Mouse (Mus musculus) MEL (cell line): ENCODE data around the gene Wars. TPM values are rescaled to one million over a fixed set of nuclear protein-coding genes. Genes with fewer than 3 reads are reported as not detected.

Experiments
- polyA plus RNA-seq, 2 experiments: library from polyadenylated mRNA; stranded (reverse) in 1 of 2; unstranded in 1 of 2; fragments of >175 nt in 1 of 2; fragments of >200 nt in 1 of 2; gene quantifications; 2 replicates each; pipeline versions ENCODE4 v1.2.1 to v1.2.4; 2012; ENCODE audit warnings: low replicate concordance in 2 of 2, low read depth in 1 of 2; ENCODE audit not compliant: insufficient read length in 2 of 2, insufficient read depth in 1 of 2, missing spikeins in 1 of 2
- total RNA-seq: library from RNA; depleted of rRNA; stranded (reverse); fragments of 300-350 nt; gene quantifications from 2 replicates; pipeline ENCODE4 v1.2.3, GENCODE M21; 2012; rRNA removed

The Wars gene
- total and polyA plus RNA-seq, 3 experiments: 85.7 to 836 (median 98.4) TPM

Other genes starting within 250 kb of the Wars start
- gene Degs2, start 191.9 kb downstream of the Wars start, total RNA-seq: not detected in 2 replicates
- gene Degs2, start 191.9 kb downstream of the Wars start, polyA plus RNA-seq: not detected
- gene Yy1, start 101.2 kb downstream of the Wars start, total RNA-seq: 34.9 and 37.1 TPM in 2 replicates
- 10 to 100 TPM; 52.1 to 62.4 TPM for gene Yy1, start 101.2 kb downstream of the Wars start, polyA plus RNA-seq
- 2.6 and 3.3 TPM in 2 replicates for gene Slc25a29, start 58.3 kb downstream of the Wars start, total RNA-seq
- 1 to 10 TPM in 1 of 2 experiments, not detected in 1; 3.0 TPM for gene Slc25a29, start 58.3 kb downstream of the Wars start, polyA plus RNA-seq
- gene Slc25a47, start 58.1 kb downstream of the Wars start, total RNA-seq: 10.3 and 15.6 TPM in 2 replicates
- 10 to 100 TPM in 1 of 2 experiments, not detected in 1; 17.9 TPM for gene Slc25a47, start 58.1 kb downstream of the Wars start, polyA plus RNA-seq
- 8.7 and 9.9 TPM in 2 replicates for gene Wdr25, start 543 bp downstream of the Wars start, total RNA-seq
- 10 to 100 TPM in 1 of 2 experiments, not detected in 1; 10.8 TPM for gene Wdr25, start 543 bp downstream of the Wars start, polyA plus RNA-seq
- gene Begain, start 174.0 kb upstream of the Wars start, total RNA-seq: not detected in 2 replicates
- gene Begain, start 174.0 kb upstream of the Wars start, polyA plus RNA-seq: not detected